ENCODE assay signal across 12 mouse cellular contexts in the genomic region with DNA sequence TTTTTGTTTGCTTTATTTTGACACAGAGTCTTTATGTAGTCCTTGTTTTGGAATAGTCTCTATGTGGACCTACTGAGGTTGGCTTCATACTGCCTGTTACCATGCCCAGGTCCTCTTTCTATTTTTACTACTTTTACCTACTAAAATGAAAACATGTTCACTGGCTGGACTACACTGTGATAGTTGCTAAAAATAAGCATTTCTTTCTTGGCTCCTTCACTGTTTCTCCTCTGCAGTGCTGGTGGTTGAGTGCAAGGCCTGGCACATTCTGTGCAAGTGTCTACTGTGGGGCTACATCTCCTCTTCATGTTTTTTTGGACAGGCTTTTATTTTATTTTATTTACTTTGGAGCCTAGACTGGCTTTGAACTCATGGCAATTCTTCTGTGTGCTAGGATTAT.
"Had no signal": no experiment of that assay in that cellular context is flagged by ENCODE, and none has a peak within 500 bp of the region (broad histone marks: within the 10 kb centered on the region; RNA-seq: fewer than 3 reads in every experiment).

No protein-coding gene starts in this region.

- DNase-seq: kidney, postnatal 14 days; kidney, postnatal 4 days; left cerebral cortex, postnatal 4 days; liver, embryonic 13.5 days; lung, adult 2 months; lung, postnatal 14 days; lung, postnatal 4 days; midbrain, embryonic 14.5 days; thymus, adult 18-20 months; thymus, postnatal 14 days; thymus, postnatal 4 days had no signal

- H3K9me3 ChIP-seq: limb, embryonic 13.5 days; liver, embryonic 13.5 days had no signal

- H3K4me3 ChIP-seq: limb, embryonic 13.5 days; liver, embryonic 13.5 days had no signal

- H3K4me1 ChIP-seq: limb, embryonic 13.5 days; liver, embryonic 13.5 days had no signal

- H3K27me3 ChIP-seq: limb, embryonic 13.5 days; liver, embryonic 13.5 days had no signal

- H3K27ac ChIP-seq: limb, embryonic 13.5 days; liver, embryonic 13.5 days had no signal
